Mouse (Mus musculus): Measurements from ENCODE around the gene Pank3. TPM values are rescaled to one million over a fixed set of nuclear protein-coding genes. Genes with fewer than 3 reads are reported as not detected.

The Pank3 gene
- polyA plus RNA-seq, 1 experiment: 0.01 TPM

- Histone ChIP-seq H3K4me3 (replicated peaks) (no peak overlapping the region), H3K36me3 (ENCODE audit: control insufficient read depth) (no peaks in the 10 kb centered on the region), H3K27me3 (ENCODE audit: control insufficient read depth) (no peaks in the 10 kb centered on the region), H3K9me3 (ENCODE audit: control insufficient read depth, low read length) (peaks cover 8% of the 10 kb centered on the region), H3K4me1 (ENCODE audit: control insufficient read depth) (no peaks in the 10 kb centered on the region)
- TF ChIP-seq TAL1 (IDR thresholded peaks at IDR 0.05; ENCODE audit: low read length) (no peak), GATA1 (IDR thresholded peaks at IDR 0.05; ENCODE audit: low read length) (no peak)
Measured at GRCm38 (mm10) chr11:35744571-35744970, 24.7 kb upstream of the Pank3 start.

- no peaks in the 10 kb centered on the region for H3K4me1 ChIP-seq (ENCODE audit: control insufficient read depth)
Measured at GRCm38 (mm10) chr11:35750578-35750977, 18.7 kb upstream of the Pank3 start.

GRCm38 (mm10) chr11:35754906-35755418, 14.3 kb upstream of the Pank3 start:
- H3K4me1 ChIP-seq (ENCODE audit: control insufficient read depth): no peaks in the 10 kb centered on the region
- no peak for TF ChIP-seq TAL1 (IDR thresholded peaks at IDR 0.05; ENCODE audit: low read length)
- no peak for TF ChIP-seq GATA1 (IDR thresholded peaks at IDR 0.05; ENCODE audit: low read length)

More at GRCm38 (mm10) chr11:35750578-35750977, 18.7 kb upstream of the Pank3 start:
- Histone ChIP-seq H3K36me3 (ENCODE audit: control insufficient read depth) (no peaks in the 10 kb centered on the region), H3K4me3 (replicated peaks) (no peak overlapping the region), H3K9me3 (ENCODE audit: control insufficient read depth, low read length) (no peaks in the 10 kb centered on the region), H3K27me3 (ENCODE audit: control insufficient read depth) (no peaks in the 10 kb centered on the region)
- TF ChIP-seq GATA1 (IDR thresholded peaks at IDR 0.05; ENCODE audit: low read length): no peak
- TF ChIP-seq TAL1 (IDR thresholded peaks at IDR 0.05; ENCODE audit: low read length): no peak

GRCm38 (mm10) chr11:35755546-35755945, 13.7 kb upstream of the Pank3 start:
- Histone ChIP-seq H3K4me3 (replicated peaks) (no peak overlapping the region), H3K9me3 (ENCODE audit: control insufficient read depth, low read length) (no peaks in the 10 kb centered on the region), H3K4me1 (ENCODE audit: control insufficient read depth) (no peaks in the 10 kb centered on the region), H3K36me3 (ENCODE audit: control insufficient read depth) (no peaks in the 10 kb centered on the region), H3K27me3 (ENCODE audit: control insufficient read depth) (no peaks in the 10 kb centered on the region)
- no peak for TF ChIP-seq GATA1 (IDR thresholded peaks at IDR 0.05; ENCODE audit: low read length)
- TF ChIP-seq TAL1 (IDR thresholded peaks at IDR 0.05; ENCODE audit: low read length): no peak

More at GRCm38 (mm10) chr11:35754906-35755418, 14.3 kb upstream of the Pank3 start:
- Histone ChIP-seq H3K27me3 (ENCODE audit: control insufficient read depth) (no peaks in the 10 kb centered on the region), H3K9me3 (ENCODE audit: control insufficient read depth, low read length) (no peaks in the 10 kb centered on the region), H3K36me3 (ENCODE audit: control insufficient read depth) (no peaks in the 10 kb centered on the region), H3K4me3 (replicated peaks) (no peak overlapping the region)

GRCm38 (mm10) chr11:35756411-35757303, 12.6 kb upstream of the Pank3 start:
- Histone ChIP-seq H3K4me1 (ENCODE audit: control insufficient read depth) (no peaks in the 10 kb centered on the region), H3K4me3 (replicated peaks) (no peak overlapping the region), H3K36me3 (ENCODE audit: control insufficient read depth) (no peaks in the 10 kb centered on the region), H3K9me3 (ENCODE audit: control insufficient read depth, low read length) (no peaks in the 10 kb centered on the region), H3K27me3 (ENCODE audit: control insufficient read depth) (no peaks in the 10 kb centered on the region)
- no peak for TF ChIP-seq GATA1 (IDR thresholded peaks at IDR 0.05; ENCODE audit: low read length)
- TF ChIP-seq TAL1 (IDR thresholded peaks at IDR 0.05; ENCODE audit: low read length): no peak

GRCm38 (mm10) chr11:35760001-35760626, 9.2 kb upstream of the Pank3 start:
- no peaks in the 10 kb centered on the region for H3K36me3 ChIP-seq (ENCODE audit: control insufficient read depth)
- peaks cover 2% of the 10 kb centered on the region; the same call in 1 of the 2 replicates for H3K27me3 ChIP-seq (ENCODE audit: control insufficient read depth)
- H3K4me3 ChIP-seq (replicated peaks): no peak overlapping the region
- no peaks in the 10 kb centered on the region for H3K4me1 ChIP-seq (ENCODE audit: control insufficient read depth)
- TF ChIP-seq GATA1 (IDR thresholded peaks at IDR 0.05; ENCODE audit: low read length): no peak
- no peak for TF ChIP-seq TAL1 (IDR thresholded peaks at IDR 0.05; ENCODE audit: low read length)
- no peaks in the 10 kb centered on the region for H3K9me3 ChIP-seq (ENCODE audit: control insufficient read depth, low read length)

- H3K36me3 ChIP-seq (ENCODE audit: control insufficient read depth): no peaks in the 10 kb centered on the region
- no peaks in the 10 kb centered on the region for H3K4me1 ChIP-seq (ENCODE audit: control insufficient read depth)
- no peaks in the 10 kb centered on the region for H3K9me3 ChIP-seq (ENCODE audit: control insufficient read depth, low read length)
- TF ChIP-seq TAL1 (IDR thresholded peaks at IDR 0.05; ENCODE audit: low read length) (no peak), GATA1 (IDR thresholded peaks at IDR 0.05; ENCODE audit: low read length) (no peak)
- peaks cover 2% of the 10 kb centered on the region; the same call in 1 of the 2 replicates for H3K27me3 ChIP-seq (ENCODE audit: control insufficient read depth)
- H3K4me3 ChIP-seq (replicated peaks): no peak overlapping the region
Measured at GRCm38 (mm10) chr11:35760627-35761003, 8.7 kb upstream of the Pank3 start.

- H3K4me1 ChIP-seq (ENCODE audit: control insufficient read depth): peaks cover 31% of the 10 kb centered on the region
- H3K9me3 ChIP-seq (ENCODE audit: control insufficient read depth, low read length): no peaks in the 10 kb centered on the region
- H3K27me3 ChIP-seq (ENCODE audit: control insufficient read depth): peaks cover 6% of the 10 kb centered on the region; the same call in 1 of the 2 replicates
- no peak overlapping the region for H3K4me3 ChIP-seq (replicated peaks)
- no peak for TF ChIP-seq GATA1 (IDR thresholded peaks at IDR 0.05; ENCODE audit: low read length)
- TF ChIP-seq TAL1 (IDR thresholded peaks at IDR 0.05; ENCODE audit: low read length): no peak
- no peaks in the 10 kb centered on the region; the same call in 1 of the 2 replicates for H3K36me3 ChIP-seq (ENCODE audit: control insufficient read depth)
Measured at GRCm38 (mm10) chr11:35766845-35767244, 2.4 kb upstream of the Pank3 start.

Data from erythroblast, embryonic 14.5 days (primary cell).